Mouse (Mus musculus) ES-E14 (cell line): ENCODE measurements at regions not wholly inside any gene's neighbourhood (a gene's known extent, or its start where the extent isn't known, plus 50 kb on each side); places are given as distances from the start of the nearest gene placed in this dataset.

ENCODE experiments used
- CHD2 ChIP-seq: IDR thresholded peaks from 2 replicates; pipeline ENCODE4 v1.6.1; 2014; ENCODE audit warnings: mild to moderate bottlenecking, low read depth, low read length, inconsistent platforms
- HCFC1 ChIP-seq: IDR thresholded peaks from 2 replicates; pipeline ENCODE4 v1.6.1; 2012; ENCODE audit warnings: low read length, inconsistent platforms, borderline replicate concordance; ENCODE audit not compliant: insufficient read depth
- ZC3H11A ChIP-seq: IDR thresholded peaks from 2 replicates; pipeline ENCODE4 v1.6.1; 2012; ENCODE audit warnings: low read depth, mild to moderate bottlenecking, inconsistent platforms, low read length, borderline replicate concordance

GRCm38 (mm10) chr2:103186751-103187260 lies 113.3 kb downstream of the Apip start:
- no peak for TF ChIP-seq ZC3H11A
- no peak; the same call in 1 of the 2 replicates for TF ChIP-seq CHD2
- no peak for TF ChIP-seq HCFC1
